Mouse (Mus musculus) MEL-GATA-1-ER (cell line): ENCODE measurements around the gene Tmem126b.
A peak's percentile ranks its signal among the peaks of the same experiment; 100 is the strongest.

ENCODE experiments used
- DNase-seq: peaks from one replicate; pipeline ENCODE4 v3.0.0-alpha.2; 2012; ENCODE audit warnings: low read depth; ENCODE audit errors: extremely low read depth

Gene Tmem126b

GRCm38 (mm10) chr7:90475793-90476312 lies at the start of gene Tmem126b:
Gene Tmem126b, minus strand, starts transcription at chr7:90476001.
- DNase-seq = peak; percentile 91

DNA sequence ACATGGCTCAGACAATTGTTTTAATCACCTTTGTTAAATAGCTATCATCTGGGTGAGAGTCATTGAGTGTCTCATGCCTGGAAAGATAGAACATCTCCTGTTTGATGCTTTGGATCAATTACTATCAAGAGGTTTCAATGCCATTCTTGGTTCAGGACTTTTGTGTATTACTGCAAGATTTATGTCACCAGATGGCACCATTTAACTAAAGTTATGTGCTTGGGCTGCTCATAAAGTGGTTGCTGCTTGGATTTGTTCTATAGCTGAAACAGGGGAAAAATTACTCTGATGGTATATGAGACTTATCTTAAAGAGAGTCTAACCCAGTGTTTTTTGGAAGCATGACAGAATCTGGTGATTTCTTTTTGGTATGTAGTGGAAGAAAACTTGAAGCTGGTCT lies 36.5 kb upstream of the Tmem126b start:
- no peak for DNase-seq

- DNase-seq = no peak
Observed at GRCm38 (mm10) chr7:90508124-90508523, 32.3 kb upstream of the Tmem126b start.

GRCm38 (mm10) chr7:90482607-90483006 lies 6.8 kb upstream of the Tmem126b start:
- no peak for DNase-seq

DNA sequence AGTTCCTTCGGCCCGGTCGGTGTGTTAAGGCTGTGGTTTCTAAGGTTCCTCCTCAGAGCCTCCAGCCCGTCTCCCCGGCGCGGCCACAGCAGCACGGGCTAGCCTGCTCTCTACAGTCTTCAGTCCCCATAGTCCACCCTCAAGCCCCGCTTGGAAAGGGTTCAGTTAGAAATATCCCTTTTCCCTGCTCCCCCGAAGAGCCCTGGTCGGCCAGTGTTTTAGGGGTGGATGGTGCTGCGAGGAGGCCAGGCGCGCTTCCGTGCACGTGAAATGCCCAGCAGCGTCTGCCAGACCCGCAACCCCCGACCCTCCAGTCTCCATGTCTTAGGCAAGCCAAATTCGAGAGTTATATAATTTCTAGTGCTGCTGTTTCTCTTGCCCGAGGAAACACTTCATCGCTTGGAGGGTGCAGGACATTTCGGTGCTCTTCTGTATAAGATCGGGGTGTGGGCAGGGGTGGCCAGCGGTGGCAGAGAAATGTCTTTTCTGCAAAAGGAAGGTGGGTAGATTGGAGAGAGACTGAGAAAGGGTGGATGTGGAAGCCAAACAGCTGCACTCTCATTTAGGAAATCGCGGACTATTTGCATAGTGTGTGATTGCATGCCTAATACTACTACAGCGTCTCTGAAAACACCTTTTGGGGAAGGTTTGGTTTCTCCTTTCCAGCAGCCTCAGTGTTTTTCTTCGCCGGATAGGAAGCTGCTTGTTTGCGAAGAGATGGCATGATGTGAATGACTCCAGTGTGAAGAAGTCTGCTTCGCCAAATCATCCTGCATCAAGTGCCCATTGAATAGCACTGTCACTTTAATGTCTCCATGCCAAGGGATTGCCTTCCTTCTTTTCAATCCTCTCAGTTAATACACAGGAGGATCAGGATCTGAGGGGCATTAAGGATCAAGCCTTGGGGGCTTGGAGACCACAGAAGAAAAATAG lies 778 bp upstream of the Tmem126b start, which contains the start of gene Dlg2:
TSS of gene Dlg2 (plus strand) at position 360 of the 933 bp plus-strand sequence.
- no peak for DNase-seq

GRCm38 (mm10) chr7:90473511-90473910 lies 2.3 kb downstream of the Tmem126b start:
- DNase-seq = no peak

GRCm38 (mm10) chr7:90461441-90461840 lies 14.4 kb downstream of the Tmem126b start:
- DNase-seq = no peak

DNA sequence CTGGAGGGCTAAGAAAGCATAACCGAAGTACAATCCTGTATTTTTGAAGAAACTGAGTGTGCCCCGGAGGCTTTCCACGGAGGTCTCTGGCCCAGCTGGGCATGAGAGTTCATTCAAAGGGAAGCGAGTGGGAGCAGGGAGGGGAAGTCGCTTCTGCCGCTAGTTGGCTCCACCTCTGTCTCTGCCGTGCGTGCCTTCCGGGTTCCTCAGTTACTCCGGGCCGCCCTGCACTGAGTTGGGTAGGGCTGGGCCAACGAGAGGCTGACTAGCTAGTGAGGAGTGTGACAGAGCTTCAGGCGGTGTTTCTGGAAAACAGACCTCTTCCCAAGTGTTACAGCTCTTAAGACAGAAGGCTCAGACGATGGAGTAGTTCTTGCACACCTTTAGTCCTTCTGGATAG lies 14.9 kb downstream of the Tmem126b start:
- DNase-seq = no peak

DNA sequence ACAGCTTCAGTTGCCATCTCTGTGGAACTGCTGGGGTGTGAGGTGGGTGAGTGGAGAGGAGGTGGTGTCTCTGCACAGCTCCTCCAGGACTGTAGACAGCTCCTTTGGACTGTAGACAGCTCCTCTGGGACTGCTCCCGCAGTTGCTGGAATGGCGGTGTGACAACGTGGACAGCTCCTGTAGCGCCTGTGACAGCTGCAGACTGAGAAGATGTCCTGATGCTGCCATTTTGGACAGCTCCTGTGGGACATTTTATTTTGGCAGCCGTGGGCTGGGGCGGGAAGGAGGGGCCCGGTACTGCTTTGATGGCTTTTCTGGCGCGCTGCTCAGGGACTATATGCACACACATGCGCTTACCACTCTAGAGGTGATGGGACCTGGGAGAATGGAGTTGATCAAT lies 15.5 kb downstream of the Tmem126b start:
- DNase-seq = no peak

DNA sequence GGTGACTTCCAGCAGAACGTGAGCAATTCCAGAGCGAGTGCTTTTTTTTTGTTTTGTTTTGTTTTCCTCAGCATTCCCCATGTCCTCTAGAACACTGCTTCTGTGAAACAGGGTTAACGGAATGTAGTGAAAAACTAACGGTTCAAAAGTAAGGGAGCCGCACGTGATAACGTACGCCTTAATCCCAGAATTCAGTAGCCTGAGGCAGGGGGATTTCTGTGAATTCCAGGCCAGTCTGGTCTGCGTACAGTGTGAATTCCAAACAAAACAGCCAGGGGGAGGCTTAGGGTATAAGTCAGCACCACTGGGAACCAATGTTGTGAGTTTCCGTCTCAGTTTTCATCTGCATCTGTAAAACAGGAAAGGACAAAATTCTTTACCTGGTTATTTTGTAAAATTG lies 18.3 kb downstream of the Tmem126b start:
- no peak for DNase-seq

GRCm38 (mm10) chr7:90456845-90457468 lies 18.8 kb downstream of the Tmem126b start, which contains the start of gene Tmem126a:
Gene Tmem126a, minus strand, starts transcription at chr7:90457229.
- DNase-seq = peak; percentile 73

GRCm38 (mm10) chr7:90456149-90456844 lies 19.5 kb downstream of the Tmem126b start:
- no peak for DNase-seq

- DNase-seq = no peak
Observed at GRCm38 (mm10) chr7:90444206-90444605, 31.6 kb downstream of the Tmem126b start.

DNA sequence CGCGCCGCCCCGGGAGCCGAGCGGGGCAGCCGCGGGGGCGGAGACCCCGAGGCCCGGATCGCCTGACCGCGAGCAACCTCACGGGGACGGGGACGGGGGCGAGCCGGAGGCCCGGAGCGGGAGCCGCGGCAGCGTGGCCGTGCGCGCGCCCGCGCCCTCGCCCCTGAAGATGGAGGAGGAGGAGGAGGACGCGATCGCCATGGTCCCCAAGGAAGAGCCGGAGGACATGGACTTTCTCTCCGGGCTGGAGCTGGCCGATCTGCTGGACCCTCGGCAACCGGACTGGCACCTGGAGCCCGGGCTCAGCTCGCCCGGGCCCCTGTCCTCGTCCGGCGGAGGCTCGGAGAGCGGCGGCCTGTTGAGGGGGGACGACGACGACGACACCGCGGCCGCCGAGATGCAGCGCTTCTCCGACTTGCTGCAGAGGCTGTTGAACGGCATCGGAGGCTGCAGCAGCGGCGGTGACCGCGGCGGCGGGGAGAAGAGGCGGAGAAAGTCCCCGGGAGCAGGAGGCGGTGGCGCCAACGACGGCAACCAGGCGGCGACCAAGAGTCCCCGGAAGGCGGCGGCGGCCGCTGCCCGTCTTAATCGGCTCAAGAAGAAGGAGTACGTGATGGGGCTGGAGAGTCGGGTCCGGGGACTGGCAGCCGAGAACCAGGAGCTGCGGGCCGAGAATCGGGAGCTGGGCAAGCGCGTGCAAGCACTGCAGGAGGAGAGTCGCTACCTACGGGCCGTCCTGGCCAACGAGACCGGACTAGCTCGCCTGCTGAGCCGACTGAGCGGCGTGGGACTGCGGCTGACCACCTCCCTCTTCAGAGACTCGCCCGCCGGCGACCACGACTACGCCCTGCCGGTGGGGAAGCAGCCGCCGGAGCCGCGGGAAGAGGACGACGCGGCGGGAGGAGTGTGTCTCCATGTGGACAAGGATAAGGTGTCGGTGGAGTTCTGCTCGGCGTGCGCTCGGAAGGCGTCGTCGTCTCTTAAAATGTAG lies 32.4 kb downstream of the Tmem126b start:
- DNase-seq = no peak

DNA sequence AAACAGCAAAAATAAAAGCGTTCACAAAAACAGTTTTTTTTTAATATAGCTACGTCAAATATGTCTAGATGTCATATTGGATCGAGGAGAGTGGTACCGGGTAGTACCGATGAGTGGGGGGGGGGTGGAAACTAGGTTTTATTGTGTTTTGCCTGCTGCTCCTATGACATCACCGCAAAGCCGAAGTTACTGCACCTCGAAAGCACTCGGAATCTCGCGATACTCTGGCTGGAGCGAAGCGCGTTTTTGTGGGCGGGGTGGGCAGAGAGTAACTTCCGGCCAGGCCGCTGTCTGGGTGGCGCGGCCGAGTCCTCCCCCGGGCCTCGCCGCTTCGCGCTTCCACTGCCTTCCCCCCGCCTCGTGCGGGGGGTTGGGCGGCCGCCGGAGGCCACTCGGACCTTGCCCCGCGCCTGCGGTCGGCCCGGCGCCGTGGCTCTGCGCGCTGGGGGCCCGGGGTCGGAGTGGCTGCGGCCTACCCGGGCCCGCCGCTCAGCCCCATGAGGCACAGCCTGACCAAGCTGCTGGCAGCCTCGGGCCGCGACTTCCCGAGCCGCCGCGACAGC lies 33.2 kb downstream of the Tmem126b start, which contains the start of gene Crebzf:
TSS of gene Crebzf (plus strand) at position 212 of the 563 bp plus-strand sequence.
- peak; percentile 92 for DNase-seq

- DNase-seq = no peak
Observed at GRCm38 (mm10) chr7:90442070-90442469, 33.7 kb downstream of the Tmem126b start.

DNA sequence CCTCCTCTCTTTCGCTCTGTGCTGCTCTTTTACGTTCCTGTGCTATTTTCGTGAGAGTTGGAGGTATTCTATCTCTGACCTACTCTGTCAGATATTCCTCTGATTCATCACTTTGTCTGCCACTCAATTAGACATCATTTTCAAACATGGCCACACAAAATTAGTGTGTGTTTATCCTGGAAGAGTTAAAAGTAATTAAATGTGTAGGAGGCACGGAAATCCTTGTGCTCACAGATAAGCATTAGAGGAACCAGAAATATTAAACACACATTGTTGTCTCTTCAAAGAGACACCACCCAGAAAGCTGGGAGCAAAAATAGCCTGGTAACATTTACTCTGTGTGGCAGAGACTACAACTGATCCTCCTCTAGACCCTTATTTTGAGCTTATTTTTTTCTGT lies 35.8 kb downstream of the Tmem126b start:
- DNase-seq = no peak

GRCm38 (mm10) chr7:90432221-90432620 lies 43.6 kb downstream of the Tmem126b start:
- DNase-seq = no peak

DNA sequence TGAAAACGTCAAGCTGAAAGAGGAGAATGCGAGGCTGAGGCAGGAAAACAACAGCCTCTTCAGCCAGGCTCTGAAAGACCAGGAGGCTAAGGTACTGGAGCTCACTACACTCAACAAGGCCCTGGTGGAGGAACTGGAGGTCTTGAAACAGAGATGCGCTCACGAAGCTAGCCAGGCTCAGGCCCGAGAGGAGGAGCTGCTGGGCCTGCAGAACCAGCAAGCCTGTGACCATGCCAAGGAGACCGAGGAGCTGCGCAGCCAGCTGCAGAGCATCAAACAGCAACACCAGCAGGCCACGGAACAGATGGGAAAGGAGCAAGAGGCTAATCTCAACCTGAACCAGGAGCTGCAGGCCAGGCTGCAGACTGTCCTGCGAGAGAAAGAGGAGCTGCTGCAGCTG lies 48.8 kb downstream of the Tmem126b start:
- no peak for DNase-seq
